Mouse (Mus musculus) embryonic facial prominence, embryonic 10.5 days (tissue): Measurements from ENCODE around the gene Il17rd. TPM values are rescaled to one million over a fixed set of nuclear protein-coding genes. Genes with fewer than 3 reads are reported as not detected.
A peak's percentile ranks its signal among the peaks of the same experiment; 100 is the strongest.

Source experiments
- DNase-seq: peaks from one replicate; pipeline ENCODE4 v3.0.0-alpha.2; 2017; ENCODE audit warnings: low spot score
- H3K27ac ChIP-seq: fragments of 300-500 bp; sonication (generic); replicated peaks from 2 replicates; pipeline ENCODE4 v1.5.1; 2016; ENCODE audit warnings: mild to moderate bottlenecking
- H3K27me3 ChIP-seq: fragments of 300-500 bp; sonication (generic); replicated peaks from 2 replicates; pipeline ENCODE4 v1.6.1; 2016; ENCODE audit warnings: low read depth, mild to moderate bottlenecking; ENCODE audit not compliant: poor library complexity, severe bottlenecking
- H3K36me3 ChIP-seq: fragments of 300-500 bp; sonication (generic); replicated peaks from 2 replicates; pipeline ENCODE4 v1.6.1; 2016; ENCODE audit warnings: mild to moderate bottlenecking, moderate library complexity
- H3K4me1 ChIP-seq: fragments of 300-500 bp; sonication (generic); 2 replicates; pipeline ENCODE4 v1.6.1; 2016
- H3K4me3 ChIP-seq: fragments of 300-500 bp; sonication (generic); 2 replicates; pipeline ENCODE4 v1.5.1; 2016; ENCODE audit warnings: mild to moderate bottlenecking, moderate library complexity
- H3K9me3 ChIP-seq: fragments of 300-500 bp; sonication (generic); 2 replicates; pipeline ENCODE4 v1.6.1; 2016; ENCODE audit warnings: mild to moderate bottlenecking
- WGBS: fragments of 180-500 bp; shearing (Covaris S2); methylation state at CpG from one replicate; pipeline ENCODE4 v1.1.7; 2016; 5-methylcytosine and 5-hydroxymethylcytosine counted together
- polyA plus RNA-seq: library from polyadenylated mRNA; unstranded; fragments of >200 nt; fragmentation: Nextera tagmentation; extraction: Ambion mirVana; gene quantifications from 2 replicates; pipeline ENCODE4 v1.2.1, GENCODE M21; 2016

The Il17rd gene
- polyA plus RNA-seq, 1 experiment from 2014 or later: 10.1 TPM

DNA sequence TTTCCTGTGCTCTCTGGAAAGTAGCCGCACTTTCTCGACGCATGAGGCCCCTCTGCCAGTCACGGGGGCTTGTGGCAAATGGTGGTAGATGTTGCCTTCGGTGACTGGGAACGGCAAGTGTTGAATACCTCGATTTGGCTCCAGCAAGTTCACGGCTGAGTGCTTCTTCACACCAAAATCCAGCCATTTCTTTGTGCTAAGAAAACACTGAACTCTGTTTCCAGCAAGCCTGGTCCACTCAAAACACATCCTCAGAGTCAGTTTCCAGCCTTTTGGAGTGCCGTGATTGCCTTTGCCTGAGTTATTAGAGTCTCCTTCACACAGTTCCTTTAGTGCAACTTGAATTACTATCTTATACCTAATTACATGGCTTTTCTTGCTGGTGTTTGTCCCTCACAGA, 11.3 kb downstream of the Il17rd start:
- peaks cover 16% of the 10 kb centered on the region for H3K36me3 ChIP-seq
- peaks cover 92% of the 10 kb centered on the region for H3K4me1 ChIP-seq
- H3K4me3 ChIP-seq: peak overlapping the region; percentile 41; the same call in 1 of the 2 replicates
- H3K27me3 ChIP-seq: no peaks in the 10 kb centered on the region
- 39% methylated on average over 9 of the region's 9 CpGs for WGBS
- peak overlapping the region; percentile 90 for H3K27ac ChIP-seq
- no peaks in the 10 kb centered on the region for H3K9me3 ChIP-seq
- DNase-seq: no peak

GRCm38 (mm10) chr14:27050560-27051510, 12.1 kb downstream of the Il17rd start:
- DNase-seq: peak; percentile 68
- peak overlapping the region; percentile 41 for H3K4me3 ChIP-seq
- H3K4me1 ChIP-seq: peaks cover 89% of the 10 kb centered on the region

DNA sequence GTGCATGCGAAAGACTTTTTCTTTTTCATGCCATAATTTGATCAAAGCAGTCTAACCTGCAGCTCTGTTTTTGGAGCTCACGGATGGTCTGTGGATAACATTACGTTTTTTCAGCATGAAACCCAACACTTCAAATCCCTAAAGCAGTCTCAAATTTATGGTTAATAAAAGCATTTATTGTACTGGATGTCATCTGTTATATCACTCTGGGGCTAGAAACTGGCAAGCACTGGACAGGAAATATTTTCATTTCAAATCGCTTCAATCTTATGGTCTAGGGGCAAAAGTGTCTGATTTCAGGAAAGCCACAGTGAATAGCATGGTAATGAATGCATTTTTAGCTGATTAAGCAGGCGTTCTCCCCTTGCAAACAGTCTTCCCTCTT, 12.8 kb downstream of the Il17rd start:
- H3K9me3 ChIP-seq: no peaks in the 10 kb centered on the region
- peaks cover 19% of the 10 kb centered on the region for H3K36me3 ChIP-seq
- H3K27ac ChIP-seq: peak overlapping the region; percentile 90
- peak overlapping the region; percentile 41 for H3K4me3 ChIP-seq
- H3K4me1 ChIP-seq: peaks cover 89% of the 10 kb centered on the region
- WGBS: 25% methylated on average over 5 of the region's 5 CpGs
- no peak for DNase-seq
- H3K27me3 ChIP-seq: no peaks in the 10 kb centered on the region

More at GRCm38 (mm10) chr14:27050560-27051510, 12.1 kb downstream of the Il17rd start:
- H3K9me3 ChIP-seq: no peaks in the 10 kb centered on the region
- no peaks in the 10 kb centered on the region for H3K27me3 ChIP-seq
- WGBS: 20% methylated on average over 18 of the region's 18 CpGs
- peak overlapping the region; percentile 90 for H3K27ac ChIP-seq
- peaks cover 19% of the 10 kb centered on the region for H3K36me3 ChIP-seq

- Histone ChIP-seq H3K9me3 (no peaks in the 10 kb centered on the region), H3K27ac (peak overlapping the region; percentile 66), H3K27me3 (no peaks in the 10 kb centered on the region; the same call in 1 of the 2 replicates), H3K36me3 (peaks cover 19% of the 10 kb centered on the region), H3K4me3 (peak overlapping the region; percentile 13; the same call in 1 of the 2 replicates), H3K4me1 (peaks cover 83% of the 10 kb centered on the region)
- 24% methylated on average over 13 of the region's 13 CpGs for WGBS
- no peak for DNase-seq
Observed at GRCm38 (mm10) chr14:27058535-27059223, 19.9 kb downstream of the Il17rd start.

- Histone ChIP-seq H3K4me1 (peaks cover 84% of the 10 kb centered on the region), H3K27me3 (no peaks in the 10 kb centered on the region; the same call in 1 of the 2 replicates), H3K27ac (peak overlapping the region; percentile 66; the same call in 1 of the 2 replicates), H3K4me3 (peak overlapping the region; percentile 13; the same call in 1 of the 2 replicates), H3K9me3 (no peaks in the 10 kb centered on the region), H3K36me3 (peaks cover 16% of the 10 kb centered on the region)
- no peak for DNase-seq
- 20% methylated on average over 8 of the region's 8 CpGs for WGBS
Observed at GRCm38 (mm10) chr14:27059224-27059558, 20.4 kb downstream of the Il17rd start.

GRCm38 (mm10) chr14:27063338-27063737, 24.6 kb downstream of the Il17rd start:
- 0 out of 2 replicates have a peak, but pooled peaks cover 5% of the 10 kb centered on the region for H3K36me3 ChIP-seq
- H3K4me1 ChIP-seq: peaks cover 90% of the 10 kb centered on the region
- H3K9me3 ChIP-seq: no peaks in the 10 kb centered on the region
- 44% methylated on average over 1 of the region's 1 CpGs for WGBS
- no peaks in the 10 kb centered on the region for H3K27me3 ChIP-seq
- H3K4me3 ChIP-seq: no peak overlapping the region
- H3K27ac ChIP-seq: peak overlapping the region; percentile 52
- DNase-seq: no peak

DNA sequence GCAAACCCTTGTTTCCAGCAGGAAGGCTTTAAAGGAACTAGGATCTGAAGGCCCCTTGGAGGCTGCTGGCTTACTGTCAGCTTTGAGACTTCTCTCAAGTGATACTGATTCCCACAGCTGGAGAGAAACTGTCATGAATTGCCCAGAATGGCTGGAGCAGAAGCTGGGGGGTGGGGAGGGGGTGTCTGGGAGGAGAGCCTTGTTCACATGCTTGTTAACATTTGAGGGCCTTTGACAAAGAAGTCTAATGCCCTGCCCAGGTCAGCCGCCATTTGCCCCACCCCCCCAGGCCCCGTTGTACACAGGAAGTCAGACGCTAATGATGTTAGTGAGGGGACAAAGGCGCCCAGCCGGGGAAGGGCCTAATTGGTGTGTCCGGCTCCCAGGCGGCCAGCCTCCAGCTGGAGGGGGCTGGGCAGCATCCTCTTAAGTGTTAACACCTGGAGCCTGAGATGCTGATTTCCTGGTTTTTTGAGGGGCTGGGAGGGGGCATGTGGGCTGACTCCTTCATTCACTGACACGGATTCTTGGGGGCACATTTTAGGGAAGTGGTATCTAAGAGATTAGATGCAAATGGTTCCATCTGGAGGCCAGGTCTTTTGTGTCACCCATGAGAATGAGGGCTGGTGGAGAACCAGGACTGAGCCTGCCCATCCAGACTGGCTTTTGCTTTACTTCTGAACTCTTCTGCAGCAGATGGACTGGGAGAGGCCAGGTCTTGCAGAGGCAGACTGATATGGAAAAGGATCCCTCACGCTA, 27.6 kb downstream of the Il17rd start:
- peak overlapping the region; percentile 33 for H3K4me3 ChIP-seq
- H3K27ac ChIP-seq: peak overlapping the region; percentile 81
- peak; percentile 94 for DNase-seq
- no peaks in the 10 kb centered on the region for H3K9me3 ChIP-seq
- peaks cover 96% of the 10 kb centered on the region for H3K4me1 ChIP-seq
- 3% methylated on average over 9 of the region's 9 CpGs for WGBS
- no peaks in the 10 kb centered on the region for H3K27me3 ChIP-seq
- 0 out of 2 replicates have a peak, but pooled peaks cover 5% of the 10 kb centered on the region for H3K36me3 ChIP-seq

DNA sequence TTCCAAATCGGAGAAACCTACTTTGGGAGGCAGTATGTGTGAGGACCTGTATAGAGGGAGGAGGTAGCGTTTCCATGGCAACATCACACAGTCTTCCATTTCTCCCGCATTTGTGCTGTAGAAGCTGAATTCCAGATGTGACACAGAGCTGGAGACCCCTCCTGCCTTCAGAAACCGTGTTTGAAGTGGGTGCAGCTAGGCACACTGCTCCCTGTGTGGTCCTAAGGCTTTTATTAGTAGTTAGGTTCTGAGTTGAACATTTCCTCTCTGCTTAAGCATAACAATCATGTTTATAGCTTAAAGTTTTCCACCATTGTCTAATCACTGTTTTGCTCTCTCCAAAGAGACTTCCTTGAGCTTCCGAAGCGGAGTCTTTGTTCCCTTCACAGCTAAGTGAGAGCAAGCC, 29.1 kb downstream of the Il17rd start:
- Histone ChIP-seq H3K9me3 (no peaks in the 10 kb centered on the region), H3K36me3 (0 out of 2 replicates have a peak, but pooled peaks cover 3% of the 10 kb centered on the region), H3K27ac (peak overlapping the region; percentile 81), H3K27me3 (no peaks in the 10 kb centered on the region), H3K4me1 (peaks cover 98% of the 10 kb centered on the region), H3K4me3 (peak overlapping the region; percentile 33)
- WGBS: 14% methylated on average over 6 of the region's 6 CpGs
- DNase-seq: peak; percentile 78

GRCm38 (mm10) chr14:27069434-27070097, 30.8 kb downstream of the Il17rd start:
- 0 out of 2 replicates have a peak, but pooled peaks cover 5% of the 10 kb centered on the region for H3K36me3 ChIP-seq
- no peaks in the 10 kb centered on the region for H3K27me3 ChIP-seq
- DNase-seq: peak; percentile 65
- H3K4me1 ChIP-seq: peaks cover 98% of the 10 kb centered on the region
- peak overlapping the region; percentile 81 for H3K27ac ChIP-seq
- WGBS: 28% methylated on average over 8 of the region's 8 CpGs
- peak overlapping the region; percentile 14; the same call in 1 of the 2 replicates for H3K4me3 ChIP-seq
- H3K9me3 ChIP-seq: no peaks in the 10 kb centered on the region

- no peaks in the 10 kb centered on the region for H3K27me3 ChIP-seq
- DNase-seq: no peak
- WGBS: 23% methylated on average over 3 of the region's 3 CpGs
- no peaks in the 10 kb centered on the region for H3K9me3 ChIP-seq
- peak overlapping the region; percentile 81 for H3K27ac ChIP-seq
- 0 out of 2 replicates have a peak overlapping the region, but pooled peaks have one; percentile 16 for H3K4me3 ChIP-seq
- 0 out of 2 replicates have a peak, but pooled peaks cover 5% of the 10 kb centered on the region for H3K36me3 ChIP-seq
- peaks cover 100% of the 10 kb centered on the region for H3K4me1 ChIP-seq
Observed at GRCm38 (mm10) chr14:27070128-27070527, 31.4 kb downstream of the Il17rd start.

- Histone ChIP-seq H3K4me1 (peaks cover 100% of the 10 kb centered on the region), H3K4me3 (0 out of 2 replicates have a peak overlapping the region, but pooled peaks have one; percentile 16), H3K9me3 (no peaks in the 10 kb centered on the region), H3K36me3 (0 out of 2 replicates have a peak, but pooled peaks cover 5% of the 10 kb centered on the region), H3K27me3 (no peaks in the 10 kb centered on the region), H3K27ac (peak overlapping the region; percentile 81)
- DNase-seq: peak; percentile 50
- 8% methylated on average over 9 of the region's 9 CpGs for WGBS
Observed at GRCm38 (mm10) chr14:27070758-27071157, 32.0 kb downstream of the Il17rd start.
